8 mouse cellular contexts compared by ENCODE assay signal in the genomic region with DNA sequence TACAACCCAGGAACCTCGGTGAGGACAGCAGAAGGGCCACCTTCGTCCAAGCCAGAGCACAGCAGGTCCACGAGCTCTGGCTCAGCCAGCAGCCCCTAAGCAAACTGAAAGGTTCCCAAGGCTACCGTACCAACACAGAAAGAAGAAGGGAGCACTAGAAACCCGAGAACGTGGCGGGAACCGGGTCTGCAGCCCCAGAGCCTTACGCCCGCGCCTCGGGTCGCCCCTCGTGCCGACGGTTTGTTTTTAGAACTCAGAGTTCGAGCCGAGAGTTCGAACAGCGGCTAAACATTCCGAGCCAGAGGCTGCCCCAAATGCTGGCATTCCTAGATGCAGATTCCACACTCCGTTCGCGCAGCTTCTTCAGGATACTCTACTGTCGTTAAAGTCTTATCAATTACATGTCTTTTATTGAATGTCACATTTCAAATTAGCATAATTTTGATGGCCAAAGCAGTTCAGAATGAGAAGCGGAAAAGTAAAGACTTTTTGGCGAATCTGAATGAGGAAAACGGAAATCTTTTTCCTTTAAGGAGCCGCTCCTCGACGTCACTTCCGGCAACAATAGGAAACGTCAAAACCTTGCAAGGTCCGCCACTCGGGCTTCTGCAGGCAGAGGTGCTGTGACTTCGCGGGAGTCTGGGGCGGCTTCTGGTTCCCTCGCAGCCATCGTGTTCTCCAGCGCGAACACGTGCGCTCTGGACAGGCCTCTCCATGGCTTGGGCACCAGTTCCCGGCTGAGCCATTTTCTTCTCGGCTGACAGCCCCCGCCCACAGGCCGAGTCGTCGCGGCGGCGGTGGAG. TPM values are rescaled to one million over a fixed set of nuclear protein-coding genes. Genes with fewer than 3 reads are reported as not detected.
DNase-seq lines count a peak whose midpoint lies in the region; ATAC-seq and TF ChIP-seq lines count a peak whose summit lies in the region.

A gene (minus strand): TSS at position 490 of the 803 bp plus-strand sequence.
A gene (plus strand): TSS at position 533 of the 803 bp plus-strand sequence.

- H3K4me1 ChIP-seq in cortical plate, adult 2 months (ENCODE audit: control insufficient read depth, insufficient read depth, low read length): peaks cover 5% of the 10 kb centered on the region; the same call in 1 of the 2 replicates
- peaks cover 32% of the 10 kb centered on the region for H3K4me1 ChIP-seq in megakaryocyte, embryonic 14.5 days

- no peak for TF ChIP-seq CTCF in cortical plate, adult 2 months (IDR thresholded peaks at IDR 0.05; ENCODE audit: extremely low read depth, insufficient read depth, low read length)

- TF ChIP-seq POLR2A in cortical plate, adult 2 months (IDR thresholded peaks at IDR 0.05; ENCODE audit: extremely low read depth, insufficient read depth, low read length): peak; percentile 72

- H3K36me3 ChIP-seq in megakaryocyte, embryonic 14.5 days (replicated peaks; ENCODE audit: low read length): peaks cover 11% of the 10 kb centered on the region

- ATAC-seq in activated CD4-positive, CD25-positive, alpha-beta regulatory T cell, adult 4 months: peak; percentile 55

- no peaks in the 10 kb centered on the region for H3K9me3 ChIP-seq in megakaryocyte, embryonic 14.5 days

- peak within 1 kb of the TSS; percentile 77 for H3K4me3 ChIP-seq in cortical plate, adult 2 months (ENCODE audit: insufficient read depth, low read length)
- peak within 1 kb of the TSS; percentile 97 for H3K4me3 ChIP-seq in megakaryocyte, embryonic 14.5 days (replicated peaks)

- peak within 1 kb of the TSS; percentile 83 for H3K27ac ChIP-seq in cortical plate, adult 2 months (ENCODE audit: insufficient read depth, low read length)

- peak; percentile 53 to 69 for DNase-seq in gastrocnemius, adult 8-10 months (ENCODE audit: low spot score in 2 of 2)
- peak; percentile 84 for DNase-seq in hindlimb bud, embryonic 11.5 days (ENCODE audit: extremely low spot score, low read depth, low spot score)
- peak; percentile 52 to 76 for DNase-seq in left cerebral cortex, adult 8-10 months (ENCODE audit: low spot score in 2 of 2)
- DNase-seq in right cerebral cortex, postnatal 10 days (ENCODE audit: low spot score in 2 of 2): peak; percentile 88 to 91
- peak; percentile 72 for DNase-seq in urinary bladder, postnatal 25 days (ENCODE audit: low spot score)

- H3K27me3 ChIP-seq in megakaryocyte, embryonic 14.5 days (replicated peaks): no peaks in the 10 kb centered on the region

RNA-seq across cellular contexts. Expression of the first gene that starts in this region (rescaled TPM):
- 10 to 100 TPM; 20.7 to 23.0 TPM for polyA plus RNA-seq in activated CD4-positive, CD25-positive, alpha-beta regulatory T cell, adult 4 months (2017; shearing (Covaris generic))
- polyA plus RNA-seq in cortical plate, adult 2 months (2012; rRNA removed): 22.4 and 22.6 TPM in 2 replicates
- total RNA-seq in gastrocnemius, adult 8-10 months (2022): 10 to 100 TPM in 1 of 4 experiments, 1 to 10 TPM in 3; 7.0 to 11.6 (median 8.8) TPM
- 10 to 100 TPM; 18.5 to 25.0 (median 20.1) TPM for total RNA-seq in left cerebral cortex, adult 8-10 months (2022)
- polyA plus RNA-seq in megakaryocyte, embryonic 14.5 days (2012; ENCODE audit: insufficient read depth, low replicate concordance): 2.8 TPM in 1 of 2 replicates, not detected in the other

RNA-seq across cellular contexts. Expression of the second gene that starts in this region (rescaled TPM):
- polyA plus RNA-seq in activated CD4-positive, CD25-positive, alpha-beta regulatory T cell, adult 4 months (2017; shearing (Covaris generic)): 10 to 100 TPM; 41.6 to 65.5 TPM
- 35.6 and 37.9 TPM in 2 replicates for polyA plus RNA-seq in cortical plate, adult 2 months (2012; rRNA removed)
- total RNA-seq in gastrocnemius, adult 8-10 months (2022): 10 to 100 TPM; 29.9 to 35.6 (median 32.8) TPM
- 10 to 100 TPM; 27.7 to 39.4 (median 30.4) TPM for total RNA-seq in left cerebral cortex, adult 8-10 months (2022)
- 2.9 and 6.6 TPM in 2 replicates for polyA plus RNA-seq in megakaryocyte, embryonic 14.5 days (2012; ENCODE audit: insufficient read depth, low replicate concordance)

Comparison
In these comparisons a context has a peak if more than half of its experiments do, and no peak if none do; other contexts are left out.
1. Peak in every context shown above with its lines: DNase-seq, ATAC-seq, H3K4me3 ChIP-seq and H3K27ac ChIP-seq.